Mouse (Mus musculus): ENCODE results near the gene Rpl34. TPM values are rescaled to one million over a fixed set of nuclear protein-coding genes. Genes with fewer than 3 reads are reported as not detected.
A peak's percentile ranks its signal among the peaks of the same experiment; 100 is the strongest.

Rpl34 gene
- polyA plus RNA-seq, 1 experiment from 2014 or later = 703 TPM

GRCm38 (mm10) chr3:130708967-130709924 lies 21.0 kb downstream of the Rpl34 start, which contains the start of gene Ostc:
Gene Ostc, minus strand, starts transcription at chr3:130709444.
- under 1% methylated on average over 45 of the region's 45 CpGs for WGBS
- peak; percentile 97 for ATAC-seq
- Histone ChIP-seq H3K27ac (peak within 1 kb of the TSS; percentile 85), H3K36me3 (no peaks in the 10 kb centered on the region), H3K4me2 (replicated peaks) (peak within 1 kb of the TSS; percentile 77), H3K27me3 (no peaks in the 10 kb centered on the region), H3K9me3 (no peaks in the 10 kb centered on the region), H3K4me3 (replicated peaks) (peak within 1 kb of the TSS; percentile 72), H3K9ac (replicated peaks) (peak within 1 kb of the TSS; percentile 84), H3K4me1 (replicated peaks) (peaks cover 24% of the 10 kb centered on the region)

GRCm38 (mm10) chr3:130708529-130708928 lies 21.7 kb downstream of the Rpl34 start:
- peak overlapping the region; percentile 77 for H3K4me2 ChIP-seq (replicated peaks)
- H3K27me3 ChIP-seq = no peaks in the 10 kb centered on the region
- H3K4me3 ChIP-seq (replicated peaks) = peak overlapping the region; percentile 72
- peak overlapping the region; percentile 85; the same call in 1 of the 2 replicates for H3K27ac ChIP-seq
- no peak for ATAC-seq
- H3K4me1 ChIP-seq (replicated peaks) = peaks cover 24% of the 10 kb centered on the region
- 2% methylated on average over 5 of the region's 5 CpGs for WGBS
- H3K9me3 ChIP-seq = no peaks in the 10 kb centered on the region
- peak overlapping the region; percentile 84 for H3K9ac ChIP-seq (replicated peaks)
- peaks cover 6% of the 10 kb centered on the region for H3K36me3 ChIP-seq

- Histone ChIP-seq H3K36me3 (peaks cover 53% of the 10 kb centered on the region), H3K4me3 (replicated peaks) (no peak overlapping the region), H3K9ac (replicated peaks) (no peak overlapping the region), H3K27me3 (no peaks in the 10 kb centered on the region), H3K27ac (no peak overlapping the region), H3K4me1 (replicated peaks) (peaks cover 7% of the 10 kb centered on the region), H3K9me3 (no peaks in the 10 kb centered on the region), H3K4me2 (replicated peaks) (no peak overlapping the region)
- no peak for ATAC-seq
- 88% methylated on average over 6 of the region's 6 CpGs for WGBS
Observed at GRCm38 (mm10) chr3:130702289-130702688, 27.9 kb downstream of the Rpl34 start.

GRCm38 (mm10) chr3:130697622-130698021 lies 32.6 kb downstream of the Rpl34 start:
- Histone ChIP-seq H3K9me3 (no peaks in the 10 kb centered on the region), H3K4me2 (replicated peaks) (no peak overlapping the region), H3K36me3 (peaks cover 51% of the 10 kb centered on the region), H3K4me3 (replicated peaks) (no peak overlapping the region), H3K4me1 (replicated peaks) (no peaks in the 10 kb centered on the region), H3K27me3 (no peaks in the 10 kb centered on the region), H3K27ac (no peak overlapping the region), H3K9ac (replicated peaks) (no peak overlapping the region)
- no peak for ATAC-seq
- WGBS = 82% methylated on average over 4 of the region's 4 CpGs

DNA sequence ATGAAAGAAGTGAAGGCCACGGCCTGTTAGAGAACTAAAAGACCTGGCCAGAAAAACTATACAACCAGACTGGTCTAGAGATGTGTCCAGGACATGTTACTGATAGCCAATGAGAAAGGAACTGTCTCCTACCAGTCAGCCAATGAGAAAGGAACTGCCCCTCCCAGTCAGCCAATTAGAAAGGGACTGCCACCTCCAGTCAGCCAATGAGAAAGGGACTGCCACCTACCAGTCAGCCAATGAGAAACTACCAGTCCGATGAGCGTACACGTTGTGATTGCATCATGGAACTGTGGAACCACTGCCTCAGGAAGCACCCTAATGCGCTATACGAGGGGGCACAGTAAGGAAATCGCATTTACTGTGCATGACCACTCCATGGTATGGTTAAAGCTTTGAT lies 35.5 kb downstream of the Rpl34 start:
- WGBS = 95% methylated on average over 7 of the region's 7 CpGs
- 0 out of 2 replicates have a peak, but pooled peaks have one; percentile 28 for ATAC-seq

GRCm38 (mm10) chr3:130694041-130694593 lies 36.1 kb downstream of the Rpl34 start:
- no peak overlapping the region for H3K9ac ChIP-seq (replicated peaks)
- H3K9me3 ChIP-seq = no peaks in the 10 kb centered on the region
- 68% methylated on average over 9 of the region's 9 CpGs for WGBS
- 0 out of 2 replicates have a peak, but pooled peaks have one; percentile 29 for ATAC-seq
- no peaks in the 10 kb centered on the region for H3K27me3 ChIP-seq
- H3K4me2 ChIP-seq (replicated peaks) = no peak overlapping the region
- no peak overlapping the region for H3K4me3 ChIP-seq (replicated peaks)
- peaks cover 10% of the 10 kb centered on the region for H3K4me1 ChIP-seq (replicated peaks)
- H3K27ac ChIP-seq = no peak overlapping the region
- H3K36me3 ChIP-seq = peaks cover 22% of the 10 kb centered on the region

More for the DNA sequence above, 35.5 kb downstream of the Rpl34 start:
- Histone ChIP-seq H3K9ac (replicated peaks) (no peak overlapping the region), H3K9me3 (no peaks in the 10 kb centered on the region), H3K27ac (no peak overlapping the region), H3K36me3 (peaks cover 27% of the 10 kb centered on the region), H3K27me3 (no peaks in the 10 kb centered on the region), H3K4me2 (replicated peaks) (no peak overlapping the region), H3K4me3 (replicated peaks) (no peak overlapping the region), H3K4me1 (replicated peaks) (peaks cover 10% of the 10 kb centered on the region)

- 36% methylated on average over 12 of the region's 12 CpGs for WGBS
- peaks cover 13% of the 10 kb centered on the region for H3K36me3 ChIP-seq
- H3K4me2 ChIP-seq (replicated peaks) = peak overlapping the region; percentile 53
- ATAC-seq = 0 out of 2 replicates have a peak, but pooled peaks have one; percentile 34
- H3K9ac ChIP-seq (replicated peaks) = peak overlapping the region; percentile 32
- H3K27ac ChIP-seq = peak overlapping the region; percentile 35
- H3K27me3 ChIP-seq = no peaks in the 10 kb centered on the region
- H3K4me1 ChIP-seq (replicated peaks) = peaks cover 10% of the 10 kb centered on the region
- H3K9me3 ChIP-seq = no peaks in the 10 kb centered on the region
- peak overlapping the region; percentile 31 for H3K4me3 ChIP-seq (replicated peaks)
Observed at GRCm38 (mm10) chr3:130691596-130692170, 38.5 kb downstream of the Rpl34 start.

GRCm38 (mm10) chr3:130690834-130691595 lies 39.2 kb downstream of the Rpl34 start:
- ATAC-seq = peak; percentile 66; the same call in 1 of the 2 replicates
- Histone ChIP-seq H3K9ac (replicated peaks) (peak overlapping the region; percentile 32), H3K27me3 (no peaks in the 10 kb centered on the region), H3K4me1 (replicated peaks) (peaks cover 10% of the 10 kb centered on the region), H3K4me3 (replicated peaks) (peak overlapping the region; percentile 31), H3K9me3 (no peaks in the 10 kb centered on the region), H3K4me2 (replicated peaks) (peak overlapping the region; percentile 53), H3K27ac (peak overlapping the region; percentile 35), H3K36me3 (peaks cover 13% of the 10 kb centered on the region)
- 13% methylated on average over 20 of the region's 20 CpGs for WGBS

GRCm38 (mm10) chr3:130689630-130690029 lies 40.6 kb downstream of the Rpl34 start:
- Histone ChIP-seq H3K27me3 (no peaks in the 10 kb centered on the region), H3K4me3 (replicated peaks) (no peak overlapping the region)
- WGBS = 25% methylated on average over 12 of the region's 12 CpGs

GRCm38 (mm10) chr3:130687051-130687450 lies 43.1 kb downstream of the Rpl34 start:
- H3K27ac ChIP-seq = no peak overlapping the region
- H3K27me3 ChIP-seq = no peaks in the 10 kb centered on the region
- no peak overlapping the region for H3K4me2 ChIP-seq (replicated peaks)
- peaks cover 10% of the 10 kb centered on the region for H3K4me1 ChIP-seq (replicated peaks)
- no peak overlapping the region for H3K4me3 ChIP-seq (replicated peaks)
- WGBS = 83% methylated on average over 1 of the region's 1 CpGs
- H3K36me3 ChIP-seq = no peaks in the 10 kb centered on the region
- H3K9me3 ChIP-seq = no peaks in the 10 kb centered on the region
- H3K9ac ChIP-seq (replicated peaks) = no peak overlapping the region
- no peak for ATAC-seq

More at GRCm38 (mm10) chr3:130689630-130690029, 40.6 kb downstream of the Rpl34 start:
- peaks cover 10% of the 10 kb centered on the region for H3K4me1 ChIP-seq (replicated peaks)
- H3K36me3 ChIP-seq = peaks cover 2% of the 10 kb centered on the region
- peak overlapping the region; percentile 21; the same call in 1 of the 2 replicates for H3K4me2 ChIP-seq (replicated peaks)
- no peak overlapping the region for H3K9ac ChIP-seq (replicated peaks)
- no peaks in the 10 kb centered on the region for H3K9me3 ChIP-seq
- peak; percentile 58 for ATAC-seq
- H3K27ac ChIP-seq = no peak overlapping the region

GRCm38 (mm10) chr3:130685014-130685366 lies 45.2 kb downstream of the Rpl34 start:
- Histone ChIP-seq H3K4me2 (replicated peaks) (no peak overlapping the region), H3K27ac (no peak overlapping the region), H3K9ac (replicated peaks) (no peak overlapping the region), H3K36me3 (no peaks in the 10 kb centered on the region), H3K4me1 (replicated peaks) (no peaks in the 10 kb centered on the region; the same call in 1 of the 2 replicates), H3K27me3 (no peaks in the 10 kb centered on the region), H3K9me3 (no peaks in the 10 kb centered on the region), H3K4me3 (replicated peaks) (no peak overlapping the region)
- no peak for ATAC-seq
- 91% methylated on average over 8 of the region's 8 CpGs for WGBS

Measured in midbrain, embryonic 13.5 days (tissue).